Mouse (Mus musculus) kidney, postnatal 4 days (tissue): ENCODE data around the gene Klhl5.

Experiments used
- DNase-seq, 2 experiments: peaks; one replicate each; pipeline ENCODE4 v3.0.0; 2021; ENCODE audit warnings: mixed read lengths in 2 of 2

Gene Klhl5

DNA sequence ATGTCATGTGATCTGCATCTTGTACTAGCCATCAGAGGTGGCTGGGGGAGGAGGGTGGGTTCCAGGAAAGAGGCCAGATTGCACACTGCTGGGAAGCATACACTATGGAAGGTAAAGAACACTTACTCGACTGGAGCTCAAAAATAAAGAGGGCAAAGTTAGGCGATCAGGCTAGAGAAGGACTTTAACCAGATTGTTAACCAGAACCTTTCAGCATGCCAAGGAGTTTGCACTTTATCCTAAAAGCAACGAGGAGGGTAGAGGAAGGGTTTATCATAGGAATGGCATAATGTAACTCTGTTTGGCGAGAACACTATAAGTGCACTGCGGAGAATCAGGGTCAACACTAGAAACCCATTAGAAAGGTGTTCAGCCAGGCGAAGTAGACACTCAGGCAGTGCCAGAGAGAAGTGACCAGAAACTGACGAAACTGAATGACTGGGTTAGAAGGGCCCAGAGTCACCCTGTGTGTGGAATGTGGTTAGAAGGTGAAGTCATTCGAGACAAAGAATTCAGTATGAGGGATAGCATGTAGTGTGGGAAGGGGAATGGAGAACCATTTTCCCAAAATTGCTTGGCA, 43.1 kb downstream of the Klhl5 start:
- no peak for DNase-seq

DNA sequence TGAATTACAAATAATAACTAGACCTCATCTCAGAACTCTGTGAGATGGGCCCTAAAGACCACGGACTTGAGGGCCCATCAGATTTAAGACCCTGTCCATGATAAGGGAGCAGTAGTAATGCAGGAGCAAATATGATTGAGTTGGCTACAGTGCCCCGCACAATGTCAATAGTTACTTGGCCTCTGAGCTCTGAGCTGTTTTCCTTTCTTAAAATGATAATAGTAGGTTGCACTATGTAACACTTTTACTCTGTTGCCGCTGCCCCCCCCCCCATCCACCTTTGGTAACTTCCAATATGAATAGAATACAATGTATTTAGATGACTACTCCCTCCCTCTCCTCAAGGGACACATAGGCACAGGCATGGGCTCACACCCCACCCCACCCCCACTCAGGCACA, 43.9 kb downstream of the Klhl5 start:
- DNase-seq: no peak

DNA sequence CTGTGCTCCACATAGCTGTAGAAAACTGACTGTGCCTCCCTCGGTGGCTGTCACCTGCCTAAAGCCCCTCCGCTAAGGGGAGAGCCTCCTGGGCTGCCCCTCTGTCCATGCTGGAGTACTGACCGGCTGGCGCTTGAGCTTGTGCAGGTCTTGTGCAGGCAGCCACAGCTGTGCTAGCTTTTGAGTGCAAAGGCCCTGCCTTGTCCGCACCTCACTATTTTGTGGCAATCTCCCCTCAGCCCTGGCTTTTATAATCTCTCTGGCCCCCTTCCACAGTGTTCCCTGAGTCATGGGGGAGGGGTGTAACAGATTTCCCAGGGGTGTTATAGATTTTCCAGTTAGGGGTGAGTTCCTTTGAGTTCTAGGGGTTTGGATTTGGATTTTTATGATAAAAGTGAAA, 44.4 kb downstream of the Klhl5 start:
- no peak for DNase-seq

DNA sequence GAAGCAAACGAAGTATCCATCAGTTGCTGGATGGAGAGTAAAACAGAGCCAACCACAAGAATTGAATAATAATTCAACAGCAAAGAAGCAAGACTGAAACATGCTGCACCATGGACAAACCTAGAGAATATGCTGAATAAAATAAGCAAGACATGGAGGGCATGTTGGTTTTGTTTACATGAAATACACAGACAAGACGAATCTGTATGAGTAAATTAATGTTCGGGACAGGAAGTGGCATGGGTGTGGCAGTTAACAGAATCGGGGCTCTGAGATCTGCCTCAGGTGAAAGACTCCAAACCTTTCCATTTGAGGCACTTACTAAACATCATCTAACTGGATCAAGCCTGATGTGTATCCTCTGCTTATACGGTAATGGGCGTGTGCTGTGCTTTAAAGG, 46.9 kb downstream of the Klhl5 start:
- no peak for DNase-seq

DNA sequence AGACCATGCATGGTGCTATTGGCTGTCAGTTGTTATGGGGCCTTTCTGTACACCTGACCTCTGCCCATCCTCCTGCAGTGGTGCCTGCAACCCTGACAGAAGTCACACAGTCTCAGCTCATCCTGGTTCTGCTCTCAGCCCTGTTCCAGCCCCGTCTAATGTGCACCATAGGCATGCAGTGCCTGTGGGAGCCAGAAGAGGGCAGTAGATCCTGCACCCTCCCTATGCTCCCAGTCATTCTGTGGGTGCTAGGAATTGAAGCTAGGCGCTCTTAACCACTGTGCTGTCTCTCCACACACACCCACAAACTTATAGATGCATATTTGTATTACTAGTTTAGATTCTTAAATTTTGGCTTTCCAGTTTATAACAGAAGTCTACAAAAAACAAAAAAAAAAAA, 49.5 kb downstream of the Klhl5 start:
- peak; percentile 58 to 66 for DNase-seq

DNA sequence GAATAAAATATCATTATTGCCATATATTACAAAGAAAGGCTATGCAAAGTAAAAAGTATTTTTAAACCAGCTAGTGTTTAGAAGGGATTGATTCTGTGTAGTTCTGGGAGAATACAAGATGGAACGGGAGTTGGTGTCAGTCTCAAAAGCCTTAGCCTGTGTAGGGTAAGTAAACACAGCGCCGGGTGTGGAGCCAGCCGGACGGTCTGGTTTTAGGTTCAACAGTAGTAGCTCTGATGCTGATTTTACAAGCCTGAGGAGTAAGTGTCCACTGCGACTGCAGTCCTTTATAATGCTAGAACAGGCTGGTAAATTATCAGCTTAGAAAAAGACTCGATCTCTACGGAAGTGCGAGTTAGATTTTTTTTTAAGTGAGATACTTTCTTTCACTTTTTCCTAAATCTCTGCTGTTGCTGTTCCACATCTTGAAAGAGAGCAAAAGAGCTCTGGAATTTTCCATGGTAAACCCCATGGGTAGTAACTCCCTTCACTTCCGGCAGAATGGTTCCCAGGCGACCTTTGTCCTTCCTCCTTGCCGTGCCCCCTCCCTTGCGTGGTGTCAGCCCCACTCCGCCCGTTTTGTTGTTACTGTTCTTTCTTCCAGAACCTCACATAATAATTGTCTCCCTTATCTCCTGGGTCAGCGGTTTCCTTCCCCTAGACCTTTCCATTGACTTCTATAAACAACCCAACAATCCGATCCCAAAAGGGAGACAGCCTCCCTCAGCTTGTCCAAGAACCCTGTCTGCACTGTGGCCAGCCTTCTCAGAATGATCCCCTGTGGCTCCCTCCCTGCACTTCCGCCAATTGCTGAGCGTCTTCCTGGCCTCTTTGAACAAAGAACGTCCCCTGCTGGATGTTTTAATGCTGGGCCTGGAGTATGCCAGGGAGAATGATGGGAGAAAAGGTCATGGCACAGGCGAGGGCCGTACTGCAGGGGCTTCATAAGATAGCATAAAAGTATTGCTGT, 50.4 kb downstream of the Klhl5 start:
- DNase-seq: peak; percentile 79 to 87

DNA sequence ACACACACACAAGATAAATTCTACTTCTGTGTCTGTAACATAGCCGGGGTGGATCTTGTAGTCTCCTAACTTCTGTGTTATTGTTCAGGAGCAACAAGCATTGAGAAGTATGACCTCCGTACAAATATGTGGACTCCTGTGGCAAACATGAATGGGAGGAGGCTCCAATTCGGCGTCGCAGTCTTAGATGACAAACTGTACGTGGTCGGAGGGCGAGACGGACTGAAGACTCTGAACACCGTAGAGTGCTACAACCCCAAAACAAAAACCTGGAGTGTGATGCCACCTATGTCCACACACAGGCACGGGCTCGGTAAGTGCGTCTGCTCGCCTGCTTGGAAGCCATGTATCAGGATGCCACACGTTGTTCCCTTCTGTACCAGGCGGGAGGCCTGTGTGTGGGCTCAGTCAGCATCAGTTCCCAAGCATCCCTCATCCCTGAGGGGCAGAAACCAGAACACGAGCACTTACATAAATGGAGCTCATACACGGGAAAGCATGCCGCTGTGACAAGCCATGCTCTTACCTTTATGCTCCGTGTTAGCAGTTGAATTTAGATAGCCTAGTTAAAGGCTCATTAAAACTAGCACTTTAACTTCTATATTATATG, 51.5 kb downstream of the Klhl5 start:
- DNase-seq: no peak

DNA sequence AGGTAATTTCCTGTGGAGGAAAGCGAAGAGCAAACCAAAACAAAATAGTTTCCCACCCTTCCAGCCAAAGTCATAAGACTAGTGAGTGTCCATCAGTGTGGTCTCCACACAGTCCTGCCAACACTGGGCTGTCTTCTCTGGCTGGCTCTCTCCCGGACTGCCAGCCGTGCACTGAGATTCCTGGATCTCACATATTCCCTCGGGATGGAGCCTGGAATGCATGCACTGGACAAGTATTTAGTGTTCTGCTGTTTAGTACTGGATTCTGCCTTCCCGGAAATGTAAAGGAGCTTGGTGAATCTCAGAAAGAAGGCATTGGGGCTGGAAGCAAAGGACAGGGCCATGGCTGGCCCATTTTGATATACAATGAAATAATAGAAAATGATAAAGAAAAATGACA, 55.7 kb downstream of the Klhl5 start:
- DNase-seq: peak in 1 of 2 experiments; percentile 35

DNA sequence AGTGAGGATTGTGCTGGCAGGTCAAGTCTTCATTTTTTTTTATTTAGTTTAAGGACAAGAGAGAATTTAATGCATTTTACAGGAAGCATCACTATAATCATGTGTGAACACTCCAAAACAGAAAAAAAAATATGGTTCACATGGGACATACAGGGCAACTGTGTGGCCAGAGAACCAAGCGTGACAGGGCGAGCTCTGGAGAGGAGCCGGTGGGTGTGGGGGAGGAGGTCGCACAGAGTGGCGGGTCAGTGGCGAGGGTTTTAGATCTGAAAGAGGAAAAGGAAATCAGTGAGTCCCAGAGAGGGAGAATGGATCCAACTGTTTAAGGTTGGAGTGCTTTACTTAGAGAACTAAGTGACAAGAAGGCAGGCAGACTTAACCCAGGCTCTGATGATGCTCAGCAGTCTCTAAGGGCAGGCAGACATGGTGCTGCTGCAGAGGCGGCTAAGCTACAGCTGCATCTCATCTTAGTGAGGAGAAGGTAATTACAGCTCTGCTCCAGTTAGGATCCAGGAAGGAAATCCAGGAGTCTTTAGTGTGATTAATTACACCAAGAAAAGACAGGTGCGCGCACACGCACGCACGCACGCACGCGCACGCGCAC, 56.3 kb downstream of the Klhl5 start:
- peak; percentile 46 to 56 for DNase-seq

DNA sequence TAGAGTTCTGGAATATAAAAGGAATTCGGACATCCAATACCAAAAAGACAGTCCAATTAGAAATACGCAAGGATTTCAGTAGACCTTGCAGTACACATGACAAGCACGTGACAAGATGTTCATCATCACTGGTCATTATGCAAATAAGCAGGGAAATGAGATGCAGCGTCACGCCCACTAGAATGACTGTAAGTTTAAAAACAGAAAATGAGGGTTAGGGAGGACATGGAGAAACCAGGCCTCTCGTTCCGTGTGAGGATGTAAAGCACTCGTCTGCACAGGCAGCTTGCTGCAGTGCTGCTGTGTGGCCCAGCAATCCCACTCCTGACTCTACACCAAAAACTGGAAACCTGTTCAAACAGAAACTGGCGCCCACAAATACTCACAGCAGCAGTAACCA, 62.9 kb downstream of the Klhl5 start:
- DNase-seq: no peak

DNA sequence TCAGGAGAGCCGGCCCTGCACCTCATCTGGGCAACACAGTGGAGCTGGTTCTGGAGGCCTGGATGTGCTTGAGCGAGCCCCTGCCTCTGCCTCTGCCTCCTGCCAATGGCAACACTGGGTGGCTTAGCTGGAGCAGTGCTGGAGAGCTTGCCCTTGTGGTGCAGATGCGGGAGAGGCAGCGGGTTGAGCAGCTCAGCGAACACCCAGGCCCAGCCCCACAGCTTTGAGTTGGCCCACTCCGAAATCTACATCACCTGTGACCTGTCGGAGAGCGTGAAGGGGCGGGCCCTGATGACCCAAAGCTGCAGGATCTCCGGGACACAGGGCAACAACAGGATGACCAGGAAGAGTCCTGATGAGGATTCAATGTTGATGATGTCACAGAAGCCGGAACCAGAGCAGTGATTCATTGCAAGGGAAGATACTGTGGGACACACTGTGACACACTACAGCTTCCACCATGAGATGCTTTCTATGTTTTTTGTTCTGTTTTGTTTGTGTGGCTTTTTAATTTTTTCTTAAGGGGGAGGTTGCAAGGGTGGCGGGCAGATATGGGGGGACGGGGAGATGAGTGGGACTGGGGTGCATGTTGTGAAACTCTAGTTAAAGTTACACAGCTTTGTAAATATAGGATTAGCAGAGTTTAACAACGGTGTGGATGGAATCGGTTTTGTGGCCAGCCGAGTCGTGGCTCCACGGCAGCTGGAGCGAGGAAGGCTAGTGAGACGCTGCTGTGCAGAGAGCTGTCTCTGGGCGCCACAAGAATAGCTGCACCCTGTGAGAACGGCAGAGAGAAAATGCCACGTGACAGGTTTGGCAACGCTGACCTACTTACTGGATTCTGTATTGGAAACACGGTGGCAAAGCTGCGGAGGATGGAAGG, 67.9 kb downstream of the Klhl5 start:
- DNase-seq: no peak

DNA sequence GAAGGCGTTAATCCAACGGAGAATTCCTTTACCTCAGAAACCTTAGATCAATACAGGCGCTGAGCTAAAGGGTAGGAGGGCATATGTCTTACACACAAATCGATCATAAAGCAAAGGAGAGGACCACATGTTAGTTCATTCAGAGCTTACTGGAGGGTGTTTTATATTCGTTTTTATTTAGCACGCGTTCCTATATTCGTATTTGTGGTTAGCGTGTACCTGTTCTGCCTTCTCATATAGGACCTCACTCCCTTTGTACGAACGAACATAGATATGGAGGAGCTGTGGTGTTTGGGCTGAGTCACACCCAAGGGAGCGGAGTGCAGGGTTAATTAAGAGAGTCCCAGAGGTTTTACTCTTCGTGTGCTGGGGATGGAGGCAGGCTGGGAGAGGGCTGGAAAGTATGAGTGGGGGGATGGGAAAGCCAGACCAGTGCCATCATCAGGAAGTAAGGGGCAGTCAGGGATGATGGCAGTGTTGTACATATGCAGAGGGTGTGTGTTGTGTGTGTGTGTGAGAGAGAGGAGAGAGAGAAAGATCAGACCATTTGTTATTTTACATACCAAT, 68.7 kb downstream of the Klhl5 start:
- no peak for DNase-seq

DNA sequence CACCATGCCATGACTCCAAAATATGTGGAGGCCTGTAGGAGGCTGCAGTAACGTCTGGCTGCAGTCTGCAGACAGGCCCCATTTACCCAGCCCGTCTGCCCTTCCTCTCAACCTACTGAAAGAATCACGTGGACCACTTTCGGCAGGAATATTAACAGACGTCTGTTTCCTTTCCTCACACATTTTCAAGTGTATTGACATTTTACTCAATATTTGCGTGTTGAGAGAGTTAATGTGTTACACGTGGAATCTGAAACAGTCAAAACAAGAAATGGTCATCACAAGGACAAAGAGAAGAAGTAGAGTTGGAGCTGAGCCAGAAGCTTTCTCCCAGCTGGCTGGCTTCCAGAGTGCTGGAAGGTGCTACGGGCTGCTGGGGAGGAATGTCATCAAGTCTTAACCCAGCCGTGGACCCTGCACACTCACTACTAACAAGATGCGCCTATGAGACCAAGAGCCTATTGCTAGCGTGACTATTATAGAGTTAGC, 69.7 kb downstream of the Klhl5 start:
- peak; percentile 70 to 81 for DNase-seq

DNA sequence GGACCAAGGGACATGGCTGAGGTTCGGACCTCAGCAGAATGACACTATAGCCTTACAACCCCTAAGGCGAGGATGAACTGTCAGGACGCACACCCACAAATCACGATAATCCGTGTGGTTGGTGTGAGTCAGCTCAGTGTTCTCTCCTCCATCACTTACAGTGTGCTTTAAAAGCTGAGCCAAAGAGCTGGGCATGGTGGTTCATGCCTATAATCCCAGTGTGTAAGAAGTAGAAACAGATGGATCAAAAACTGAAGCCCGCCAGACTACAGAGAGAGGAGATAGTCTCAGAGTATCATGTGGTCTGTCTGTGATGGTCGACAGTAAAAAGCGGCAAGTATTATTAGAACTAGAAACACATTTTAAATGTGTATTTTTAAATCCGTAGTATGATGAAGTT, 71.1 kb downstream of the Klhl5 start:
- DNase-seq: no peak

DNA sequence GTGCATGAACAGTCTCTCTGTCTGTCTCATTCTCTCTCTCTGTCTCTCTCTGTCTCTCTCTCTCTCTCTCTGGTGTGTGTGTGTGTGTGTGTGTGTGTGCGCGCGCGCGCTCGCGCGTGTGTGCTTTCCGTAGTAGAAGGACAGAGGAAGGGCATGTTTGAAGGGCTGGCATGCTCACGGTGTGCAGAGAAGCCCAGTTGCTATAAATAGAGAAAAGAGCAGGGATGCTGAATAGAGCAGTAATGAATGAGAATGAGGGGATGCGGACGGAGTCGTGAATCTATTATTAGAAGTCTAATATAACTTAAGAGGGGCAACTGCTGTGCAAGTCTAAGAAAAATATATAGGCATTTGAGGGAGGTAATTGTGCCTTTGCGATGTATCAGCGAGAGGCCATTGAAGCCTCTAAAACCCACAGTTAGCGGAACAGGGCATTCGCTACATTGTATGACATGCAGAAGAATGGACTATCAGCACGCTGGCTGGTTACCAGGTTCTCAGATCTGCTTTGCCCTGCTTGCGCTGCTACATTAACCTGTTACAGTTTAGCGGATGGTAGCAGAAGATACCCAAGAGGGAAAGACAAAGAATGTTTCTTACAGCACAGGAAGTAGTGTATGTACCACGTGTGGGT, 73.9 kb downstream of the Klhl5 start:
- DNase-seq: no peak

DNA sequence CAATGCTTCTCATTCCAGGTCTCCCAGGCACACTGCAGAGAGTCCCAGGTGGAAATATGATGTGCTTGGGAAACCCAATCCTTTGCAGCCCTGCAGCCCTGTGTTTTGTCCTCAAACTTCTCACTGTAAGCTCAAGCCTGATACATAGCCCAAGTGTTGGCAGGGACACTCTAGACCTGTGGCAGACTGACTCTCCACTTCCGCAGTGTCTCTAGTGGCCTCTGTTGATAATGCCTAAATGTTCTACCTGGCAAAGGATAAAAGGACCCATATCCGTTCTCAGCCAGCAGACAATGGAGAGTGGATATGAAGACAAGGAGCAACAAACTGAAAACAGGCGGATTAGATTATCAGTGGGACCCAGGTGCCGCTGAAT, 74.4 kb downstream of the Klhl5 start:
- no peak for DNase-seq

DNA sequence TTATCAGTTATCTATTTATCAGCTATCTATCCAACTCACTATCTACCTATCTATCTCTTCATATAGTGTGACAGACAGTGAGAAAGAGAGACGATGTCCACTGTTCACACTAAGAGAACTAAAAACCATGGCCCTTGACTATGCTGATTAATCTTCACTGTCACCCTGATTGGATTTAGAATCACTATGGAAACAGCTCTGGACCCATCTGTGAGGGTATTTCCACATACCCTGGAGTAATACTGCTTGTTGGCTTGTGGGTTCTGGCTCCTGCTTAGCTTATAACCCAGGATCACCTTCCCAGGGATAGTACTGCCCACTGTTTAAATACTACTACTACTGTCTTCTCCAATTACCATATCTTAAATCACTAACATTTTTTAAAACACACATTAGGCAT, 74.9 kb downstream of the Klhl5 start:
- no peak for DNase-seq

DNA sequence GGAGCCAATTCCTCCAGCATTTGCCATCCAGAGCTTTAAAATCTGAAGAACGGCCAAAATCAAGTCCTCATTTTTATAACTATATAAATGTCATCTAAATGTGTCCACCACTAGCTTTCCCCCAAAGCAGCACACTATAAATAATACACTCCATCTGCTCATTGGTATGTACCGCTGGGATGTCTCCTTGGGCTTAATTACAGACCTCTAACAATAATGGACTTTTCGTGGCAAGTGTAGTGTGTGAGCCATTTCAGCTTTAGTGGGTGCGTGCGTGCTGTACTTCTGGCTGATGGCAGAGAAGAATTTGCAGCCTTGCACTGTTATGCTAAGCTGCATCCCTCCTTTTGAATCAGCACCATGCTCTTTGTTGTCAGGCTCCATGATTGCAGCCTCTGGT, 84.3 kb downstream of the Klhl5 start:
- DNase-seq: no peak

DNA sequence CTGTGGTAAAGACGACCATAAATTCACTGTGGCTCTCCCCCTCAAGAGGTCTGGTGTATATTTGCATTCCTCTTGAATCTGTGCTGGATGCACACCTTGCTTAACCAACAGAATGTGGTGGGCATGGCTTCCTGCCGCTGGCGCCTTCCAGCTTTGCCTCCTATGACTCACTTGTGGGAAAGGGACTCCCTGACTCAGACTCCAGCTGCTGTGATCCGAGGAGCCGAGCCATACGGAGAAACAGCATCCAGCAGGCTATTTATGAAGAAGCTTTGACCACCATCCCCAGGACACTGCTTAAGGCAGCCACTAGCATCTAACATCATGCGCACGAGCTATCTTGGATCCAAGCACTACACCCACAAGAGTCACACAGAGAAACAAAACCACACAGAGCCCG, 87.1 kb downstream of the Klhl5 start:
- no peak for DNase-seq

DNA sequence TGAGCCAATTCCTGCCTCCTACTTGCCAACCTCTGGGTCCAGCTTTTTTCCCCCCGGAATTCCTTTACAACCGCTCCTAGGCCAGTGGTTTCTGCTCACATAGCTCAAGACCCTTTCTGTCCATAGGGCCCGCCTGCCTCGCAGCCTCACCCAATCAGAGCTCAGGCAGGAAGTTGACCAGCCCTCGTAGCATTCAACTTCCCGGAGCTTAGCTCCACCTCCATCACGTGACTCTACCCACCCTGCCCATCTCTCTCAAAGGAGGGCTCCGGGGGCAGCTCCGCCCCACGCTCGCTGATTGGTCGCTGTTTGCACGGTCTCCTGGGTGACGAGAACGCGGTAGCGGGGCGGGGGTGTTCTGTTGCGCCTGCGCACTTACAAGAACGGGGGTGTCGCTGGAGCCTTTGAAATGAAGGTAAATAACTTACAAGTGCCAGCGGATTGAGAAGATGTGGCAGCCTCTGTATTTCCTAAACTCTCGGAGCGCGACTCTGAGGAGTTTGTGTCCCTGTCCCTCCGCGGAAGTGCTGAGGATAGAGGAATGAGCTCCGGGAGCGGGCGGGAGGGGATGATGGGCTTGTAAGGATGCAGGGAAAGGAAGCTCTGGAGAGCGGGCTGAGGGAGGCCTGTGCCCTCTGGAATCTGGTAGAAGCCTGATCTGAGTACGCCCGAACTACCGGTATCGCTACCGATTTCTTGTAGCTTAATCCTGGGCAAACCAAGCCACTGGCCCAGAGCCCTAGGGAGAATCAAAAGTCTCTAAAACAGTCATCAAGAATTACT, 92.2 kb downstream of the Klhl5 start, which contains the start of gene Wdr19:
Gene Wdr19, plus strand, starts transcription at position 351 of the 783 bp plus-strand sequence.
- peak; percentile 98 to 99 for DNase-seq

DNA sequence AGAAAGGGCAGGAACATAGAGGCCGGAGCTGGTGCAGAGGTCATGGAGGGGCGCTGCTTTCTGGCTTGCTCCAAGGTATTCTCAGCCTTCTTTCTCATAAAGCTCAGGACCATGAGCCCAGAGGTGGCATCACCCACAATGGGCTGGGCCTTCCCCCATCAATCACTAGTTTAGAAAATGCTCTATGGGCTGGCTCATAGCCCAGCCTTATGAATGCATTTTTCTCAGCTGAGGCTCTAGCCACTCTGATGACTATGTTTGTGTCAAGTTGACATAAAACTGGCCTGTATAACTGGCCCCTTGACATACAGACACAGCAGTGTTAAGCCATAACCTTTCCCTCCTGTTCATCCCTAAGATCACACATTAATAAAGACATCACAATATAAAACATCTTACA, 97.4 kb downstream of the Klhl5 start:
- DNase-seq: no peak
